Mouse (Mus musculus) embryo, embryonic 11 days (tissue): Measurements from ENCODE around the gene Fkbp5.
"Not testable (repeated sequence)": the region's sequence is repeated elsewhere in the genome, so short reads cannot be mapped to it uniquely, and the experiment has no call there.

Experiments
- DNase-seq: peaks from one replicate; pipeline ENCODE4 v3.0.0-alpha.2; 2015

Fkbp5 gene

GRCm38 (mm10) chr17:28517441-28517955 is at the start of gene Fkbp5:
Fkbp5 (minus strand) TSS chr17:28517527.
- DNase-seq = peak; percentile 64

GRCm38 (mm10) chr17:28565181-28565580 is 47.9 kb upstream of the Fkbp5 start:
- no peak for DNase-seq

- no peak for DNase-seq
Observed at GRCm38 (mm10) chr17:28561613-28562012, 44.3 kb upstream of the Fkbp5 start.

GRCm38 (mm10) chr17:28560598-28560997 is 43.3 kb upstream of the Fkbp5 start, which contains the start of gene Clps:
Clps (minus strand) TSS chr17:28560766.
- DNase-seq = no peak

- no peak for DNase-seq
Observed at GRCm38 (mm10) chr17:28557772-28558171, 40.4 kb upstream of the Fkbp5 start.

- DNase-seq = peak; percentile 54
Observed at GRCm38 (mm10) chr17:28556635-28557396, 39.5 kb upstream of the Fkbp5 start.

GRCm38 (mm10) chr17:28554021-28554420 is 36.7 kb upstream of the Fkbp5 start:
- DNase-seq = not testable (repeated sequence)

GRCm38 (mm10) chr17:28553040-28553793 is 35.9 kb upstream of the Fkbp5 start:
- peak; percentile 82 for DNase-seq

GRCm38 (mm10) chr17:28549111-28549510 is 31.8 kb upstream of the Fkbp5 start, which contains the start of gene Clpsl2:
Clpsl2 (plus strand) TSS chr17:28549411.
- DNase-seq = no peak

GRCm38 (mm10) chr17:28548550-28548949 is 31.2 kb upstream of the Fkbp5 start:
- DNase-seq = no peak

GRCm38 (mm10) chr17:28546925-28547324 is 29.6 kb upstream of the Fkbp5 start:
- no peak for DNase-seq

GRCm38 (mm10) chr17:28537881-28538280 is 20.6 kb upstream of the Fkbp5 start:
- no peak for DNase-seq

GRCm38 (mm10) chr17:28533327-28533726 is 16.0 kb upstream of the Fkbp5 start:
- DNase-seq = no peak

GRCm38 (mm10) chr17:28532557-28532956 is 15.2 kb upstream of the Fkbp5 start:
- DNase-seq = no peak

GRCm38 (mm10) chr17:28531946-28532345 is 14.6 kb upstream of the Fkbp5 start:
- peak; percentile 39 for DNase-seq

- DNase-seq = no peak
Observed at GRCm38 (mm10) chr17:28530506-28530905, 13.2 kb upstream of the Fkbp5 start, which contains the start of gene Armc12. Armc12 (plus strand) TSS chr17:28530806.

- DNase-seq = no peak
Observed at GRCm38 (mm10) chr17:28529116-28529515, 11.8 kb upstream of the Fkbp5 start.

GRCm38 (mm10) chr17:28528043-28528351 is 10.7 kb upstream of the Fkbp5 start:
- peak; percentile 88 for DNase-seq

GRCm38 (mm10) chr17:28527184-28528042 is 10.1 kb upstream of the Fkbp5 start:
- DNase-seq = no peak

- DNase-seq = no peak
Observed at GRCm38 (mm10) chr17:28524831-28525430, 7.6 kb upstream of the Fkbp5 start.

- no peak for DNase-seq
Observed at GRCm38 (mm10) chr17:28524009-28524695, 6.8 kb upstream of the Fkbp5 start.
